Mouse (Mus musculus) limb, embryonic 14.5 days (tissue): ENCODE measurements at regions not wholly inside any gene's neighbourhood (a gene's known extent, or its start where the extent isn't known, plus 50 kb on each side); places are given as distances from the start of the nearest gene placed in this dataset.

Experiments used
- ATAC-seq: fragments of 200-750 bp; cut with Nextera tagmentation; 2 replicates; pipeline ENCODE4 v1.8.0; 2017; ENCODE audit warnings: low read depth, moderate number of reproducible peaks, moderate TSS enrichment; ENCODE audit not compliant: low FRiP score
- DNase-seq: peaks from one replicate; pipeline ENCODE4 v3.0.0-alpha.2; 2015; ENCODE audit warnings: low spot score
- H3K27ac ChIP-seq: fragments of 300-500 bp; sonication (generic); replicated peaks from 2 replicates; pipeline ENCODE4 v1.5.1; 2014; ENCODE audit warnings: low read depth, mild to moderate bottlenecking, low read length, moderate library complexity, mixed read lengths
- H3K27me3 ChIP-seq: fragments of 300-500 bp; sonication (generic); 2 replicates; pipeline ENCODE4 v1.6.1; 2014; ENCODE audit warnings: low read length, mixed read lengths; ENCODE audit not compliant: control insufficient read depth, insufficient read depth
- H3K36me3 ChIP-seq: fragments of 300-500 bp; sonication (generic); 2 replicates; pipeline ENCODE4 v1.6.1; 2014; ENCODE audit warnings: mild to moderate bottlenecking, low read length, moderate library complexity, mixed read lengths; ENCODE audit not compliant: control insufficient read depth, insufficient read depth
- H3K4me1 ChIP-seq: fragments of 300-500 bp; sonication (generic); 2 replicates; pipeline ENCODE4 v1.6.1; 2014; ENCODE audit warnings: antibody characterized with exemption, low read length, mixed read lengths; ENCODE audit not compliant: control insufficient read depth, insufficient read depth
- H3K4me2 ChIP-seq: fragments of 300-500 bp; sonication (generic); replicated peaks from 2 replicates; pipeline ENCODE4 v1.6.1; 2014; ENCODE audit warnings: low read depth, mild to moderate bottlenecking, low read length, moderate library complexity; ENCODE audit not compliant: severe bottlenecking
- H3K4me3 ChIP-seq: fragments of 300-500 bp; sonication (generic); replicated peaks from 2 replicates; pipeline ENCODE4 v1.5.1; 2014; ENCODE audit warnings: low read length
- H3K9ac ChIP-seq: fragments of 300-500 bp; sonication (generic); 2 replicates; pipeline ENCODE4 v1.6.1; 2014; ENCODE audit warnings: mild to moderate bottlenecking, low read depth, low read length, moderate library complexity; ENCODE audit not compliant: severe bottlenecking
- H3K9me3 ChIP-seq: fragments of 300-500 bp; sonication (generic); 2 replicates; pipeline ENCODE4 v1.6.1; 2016; ENCODE audit warnings: low read length; ENCODE audit not compliant: control insufficient read depth
- POLR2A ChIP-seq: fragments of 200-500 bp; IDR thresholded peaks from 2 replicates; pipeline ENCODE4 v1.8.0; 2012; ENCODE audit warnings: inconsistent platforms, mild to moderate bottlenecking, moderate library complexity, borderline replicate concordance; ENCODE audit not compliant: insufficient read depth, insufficient read length; ENCODE audit errors: extremely low read depth
- WGBS: fragments of 180-500 bp; shearing (Covaris S2); extraction: QIAGEN DNeasy Blood & Tissue Kit; methylation state at CpG from one replicate; pipeline ENCODE4 v1.1.7; 2014; 5-methylcytosine and 5-hydroxymethylcytosine counted together

DNA sequence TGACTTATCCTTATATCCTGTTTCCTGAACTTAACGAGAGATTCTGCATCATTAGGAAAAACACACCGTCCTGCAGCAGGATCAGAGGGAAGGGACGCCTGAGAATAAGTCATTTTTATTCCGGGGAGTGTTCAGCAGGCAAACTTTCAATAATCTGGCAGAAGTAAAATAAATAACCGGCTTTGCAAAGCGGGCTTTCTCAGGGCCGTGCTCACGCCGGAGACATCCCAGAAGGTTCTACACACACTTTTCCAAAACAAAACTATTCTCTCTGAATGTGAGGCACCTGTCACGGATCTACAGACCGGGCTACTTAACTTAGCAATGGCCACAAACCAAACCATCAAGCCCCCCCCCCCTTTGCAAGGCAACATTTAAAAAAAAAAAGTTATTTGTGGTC is 142.8 kb upstream of the Hnrnpa3 start:
- peaks cover 23% of the 10 kb centered on the region for H3K4me1 ChIP-seq
- no peak for DNase-seq

GRCm38 (mm10) chr2:75517096-75517495 is 142.0 kb upstream of the Hnrnpa3 start:
- no peak overlapping the region for H3K27ac ChIP-seq
- H3K4me2 ChIP-seq = no peak overlapping the region
- H3K4me1 ChIP-seq = peaks cover 20% of the 10 kb centered on the region
- peaks cover 7% of the 10 kb centered on the region; the same call in 1 of the 2 replicates for H3K27me3 ChIP-seq
- H3K36me3 ChIP-seq = no peaks in the 10 kb centered on the region
- H3K9ac ChIP-seq = no peak overlapping the region
- H3K4me3 ChIP-seq = no peak overlapping the region
- ATAC-seq (no peak), DNase-seq (no peak)
- TF ChIP-seq POLR2A = no peak
- 58% methylated on average over 3 of the region's 3 CpGs for WGBS
- H3K9me3 ChIP-seq = no peaks in the 10 kb centered on the region

More for the DNA sequence above, 142.8 kb upstream of the Hnrnpa3 start:
- no peak for TF ChIP-seq POLR2A
- H3K9me3 ChIP-seq = no peaks in the 10 kb centered on the region
- WGBS = 15% methylated on average over 11 of the region's 11 CpGs
- H3K27ac ChIP-seq = no peak overlapping the region
- H3K36me3 ChIP-seq = no peaks in the 10 kb centered on the region
- ATAC-seq = no peak
- H3K4me2 ChIP-seq = no peak overlapping the region
- H3K27me3 ChIP-seq = peaks cover 7% of the 10 kb centered on the region; the same call in 1 of the 2 replicates
- H3K9ac ChIP-seq = no peak overlapping the region
- no peak overlapping the region for H3K4me3 ChIP-seq

- 80% methylated on average over 1 of the region's 1 CpGs for WGBS
- no peak for ATAC-seq
- Histone ChIP-seq H3K4me1 (peaks cover 11% of the 10 kb centered on the region; the same call in 1 of the 2 replicates), H3K9ac (no peak overlapping the region), H3K4me3 (no peak overlapping the region), H3K9me3 (no peaks in the 10 kb centered on the region), H3K27ac (no peak overlapping the region), H3K4me2 (no peak overlapping the region), H3K36me3 (no peaks in the 10 kb centered on the region), H3K27me3 (peaks cover 7% of the 10 kb centered on the region; the same call in 1 of the 2 replicates)
- no peak for TF ChIP-seq POLR2A
- no peak for DNase-seq
Measured at GRCm38 (mm10) chr2:75518607-75519006, 140.5 kb upstream of the Hnrnpa3 start.

GRCm38 (mm10) chr2:75525562-75525961 is 133.5 kb upstream of the Hnrnpa3 start:
- no peak overlapping the region for H3K4me3 ChIP-seq
- H3K4me1 ChIP-seq = no peaks in the 10 kb centered on the region
- WGBS = 27% methylated on average over 3 of the region's 3 CpGs
- ATAC-seq = no peak
- no peaks in the 10 kb centered on the region for H3K36me3 ChIP-seq
- DNase-seq = peak; percentile 44
- no peaks in the 10 kb centered on the region for H3K27me3 ChIP-seq
- TF ChIP-seq POLR2A = no peak
- H3K27ac ChIP-seq = no peak overlapping the region
- H3K9me3 ChIP-seq = no peaks in the 10 kb centered on the region
- no peak overlapping the region for H3K9ac ChIP-seq
- no peak overlapping the region for H3K4me2 ChIP-seq

GRCm38 (mm10) chr2:75528706-75529105 is 130.4 kb upstream of the Hnrnpa3 start:
- DNase-seq (no peak), ATAC-seq (no peak)
- H3K27me3 ChIP-seq = no peaks in the 10 kb centered on the region
- H3K9ac ChIP-seq = no peak overlapping the region
- no peaks in the 10 kb centered on the region for H3K9me3 ChIP-seq
- no peak overlapping the region for H3K27ac ChIP-seq
- no peaks in the 10 kb centered on the region for H3K36me3 ChIP-seq
- 81% methylated on average over 2 of the region's 2 CpGs for WGBS
- no peak overlapping the region for H3K4me2 ChIP-seq
- TF ChIP-seq POLR2A = no peak
- H3K4me3 ChIP-seq = no peak overlapping the region
- H3K4me1 ChIP-seq = no peaks in the 10 kb centered on the region

GRCm38 (mm10) chr2:75538114-75538513 is 120.9 kb upstream of the Hnrnpa3 start:
- no peak for TF ChIP-seq POLR2A
- 32% methylated on average over 4 of the region's 4 CpGs for WGBS
- no peak for ATAC-seq
- no peaks in the 10 kb centered on the region for H3K4me1 ChIP-seq
- H3K4me2 ChIP-seq = no peak overlapping the region
- no peaks in the 10 kb centered on the region for H3K36me3 ChIP-seq
- no peak overlapping the region for H3K27ac ChIP-seq
- no peak for DNase-seq
- no peak overlapping the region for H3K9ac ChIP-seq
- H3K27me3 ChIP-seq = no peaks in the 10 kb centered on the region
- H3K4me3 ChIP-seq = no peak overlapping the region
- H3K9me3 ChIP-seq = no peaks in the 10 kb centered on the region
